Mouse (Mus musculus) left cerebral cortex, postnatal 14 days (tissue): ENCODE measurements at regions not wholly inside any gene's neighbourhood (a gene's known extent, or its start where the extent isn't known, plus 50 kb on each side); places are given as distances from the start of the nearest gene placed in this dataset.
"Not testable (repeated sequence)": the region's sequence is repeated elsewhere in the genome, so short reads cannot be mapped to it uniquely, and the experiment has no call there.

Source experiments
- DNase-seq, 2 experiments: peaks; one replicate each; pipeline ENCODE4 v3.0.0; 2021 to 2022; ENCODE audit warnings: low spot score in 2 of 2, mixed read lengths in 1 of 2
- intact Hi-C: fragments of 180-260 bp; cut with DNase I; formaldehyde crosslinking; loops from one replicate; pipeline ENCODE4 v1.15.1; 2025

DNA sequence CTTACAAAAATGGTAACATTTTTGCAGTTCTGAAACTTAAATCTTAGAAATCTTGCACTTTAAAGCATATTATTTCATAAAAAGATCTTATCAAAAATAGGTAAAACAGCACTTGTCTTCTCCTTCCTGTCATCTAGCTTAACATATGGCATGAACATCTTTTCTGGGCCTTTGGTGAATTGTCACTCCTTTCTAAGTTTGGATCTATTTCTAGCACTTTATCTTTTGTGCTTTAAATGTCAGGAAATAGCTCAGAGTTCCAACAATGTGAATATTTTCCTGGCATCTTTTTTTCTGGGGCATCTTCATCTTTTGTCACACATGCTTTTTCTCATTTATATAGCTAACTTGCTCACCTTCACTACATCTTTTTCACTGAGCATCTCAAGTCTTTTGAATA, 527.4 kb upstream of the Gm5150 start:
- intact Hi-C loops = no loop called here
- peak in 1 of 2 experiments; percentile 6 for DNase-seq

GRCm38 (mm10) chr3:16527511-16527910, 521.3 kb upstream of the Gm5150 start:
- intact Hi-C loops, DNase-seq: not testable (repeated sequence)

GRCm38 (mm10) chr3:16488431-16488830, 482.2 kb upstream of the Gm5150 start:
- DNase-seq, intact Hi-C loops: not testable (repeated sequence)

- intact Hi-C loops = no loop called here
- no peak for DNase-seq
Measured at GRCm38 (mm10) chr3:16482750-16483149, 476.5 kb upstream of the Gm5150 start.

- no peak for DNase-seq
- intact Hi-C loops = no loop called here
Measured at GRCm38 (mm10) chr3:16471360-16471759, 465.1 kb upstream of the Gm5150 start.

GRCm38 (mm10) chr3:16466388-16466787, 460.2 kb upstream of the Gm5150 start:
- intact Hi-C loops = loop anchor here (2.0 to 5.0 kb wide), 2 partner anchors 351 to 1358 kb away; no protein-coding TSS in a partner anchor
- peak; percentile 69 to 85 for DNase-seq

- DNase-seq = no peak
- intact Hi-C loops = loop anchor here (5.0 kb wide), 1 partner anchor 352 kb away; no protein-coding TSS in a partner anchor
Measured at GRCm38 (mm10) chr3:16465357-16465756, 459.1 kb upstream of the Gm5150 start.

- intact Hi-C loops = no loop called here
Measured at GRCm38 (mm10) chr3:16464301-16464700, 458.1 kb upstream of the Gm5150 start.

GRCm38 (mm10) chr3:16433033-16433432, 426.8 kb upstream of the Gm5150 start:
- intact Hi-C loops = no loop called here
- no peak for DNase-seq

More at GRCm38 (mm10) chr3:16464301-16464700, 458.1 kb upstream of the Gm5150 start:
- no peak for DNase-seq

DNA sequence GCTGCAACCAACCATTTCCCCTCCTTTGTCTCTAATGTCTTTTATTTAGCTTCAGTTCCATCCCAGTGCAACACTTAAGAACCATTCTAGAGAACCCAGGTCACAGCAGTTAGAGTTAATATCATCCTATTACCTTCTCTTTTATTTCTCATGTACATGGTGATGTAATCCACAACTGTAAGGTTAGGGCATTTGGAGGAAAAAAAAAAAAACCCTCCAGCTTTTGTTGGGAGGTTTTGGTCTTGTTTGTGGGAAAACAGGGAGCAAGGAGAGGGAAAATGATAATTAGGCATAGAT, 425.5 kb upstream of the Gm5150 start:
- no peak for DNase-seq
- intact Hi-C loops = no loop called here

DNA sequence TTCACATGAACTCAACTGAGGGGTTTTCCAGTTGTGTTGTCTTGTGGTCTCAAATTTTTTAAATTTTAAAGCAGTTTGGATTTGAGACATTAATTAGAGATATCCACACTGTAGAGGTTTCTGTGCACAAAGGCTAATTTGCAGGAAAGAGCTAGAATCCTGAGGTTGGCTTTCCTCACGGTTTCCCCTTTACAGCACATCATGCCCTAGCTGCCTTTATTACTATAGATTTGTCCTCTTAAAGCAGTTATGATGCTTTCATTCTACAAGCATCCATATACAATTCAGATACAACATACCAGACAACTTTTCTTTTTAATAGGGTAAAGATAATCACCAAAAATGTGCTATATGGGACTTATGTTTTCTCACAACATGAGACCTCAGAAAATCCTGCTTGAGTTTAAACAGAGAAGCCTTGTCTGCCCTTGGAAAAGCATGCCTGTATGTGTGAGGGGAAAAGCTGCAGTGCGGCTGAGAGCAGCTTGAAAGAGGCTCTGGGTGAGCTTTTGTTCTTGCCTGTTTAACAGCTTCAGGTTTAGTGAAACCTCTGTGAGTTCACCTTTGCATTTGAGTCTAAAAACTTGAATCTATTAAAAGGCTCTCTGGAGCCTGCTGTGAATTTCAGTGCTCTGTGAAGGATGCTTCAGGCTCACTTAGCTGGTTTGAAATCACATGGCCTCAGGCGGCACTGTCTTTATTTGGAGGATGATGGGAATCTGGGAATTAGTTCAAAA, 425.0 kb upstream of the Gm5150 start:
- intact Hi-C loops = no loop called here
- no peak for DNase-seq
